Mouse (Mus musculus): Measurements from ENCODE around the gene Fam163a. TPM values are rescaled to one million over a fixed set of nuclear protein-coding genes. Genes with fewer than 3 reads are reported as not detected.
A peak's percentile ranks its signal among the peaks of the same experiment; 100 is the strongest.

The Fam163a gene
- total RNA-seq, 2 experiments from 2014 or later, result 9.3 to 9.6 TPM

- no peak for DNase-seq
Measured at GRCm38 (mm10) chr1:156084603-156085002, 120.2 kb downstream of the Fam163a start.

DNA sequence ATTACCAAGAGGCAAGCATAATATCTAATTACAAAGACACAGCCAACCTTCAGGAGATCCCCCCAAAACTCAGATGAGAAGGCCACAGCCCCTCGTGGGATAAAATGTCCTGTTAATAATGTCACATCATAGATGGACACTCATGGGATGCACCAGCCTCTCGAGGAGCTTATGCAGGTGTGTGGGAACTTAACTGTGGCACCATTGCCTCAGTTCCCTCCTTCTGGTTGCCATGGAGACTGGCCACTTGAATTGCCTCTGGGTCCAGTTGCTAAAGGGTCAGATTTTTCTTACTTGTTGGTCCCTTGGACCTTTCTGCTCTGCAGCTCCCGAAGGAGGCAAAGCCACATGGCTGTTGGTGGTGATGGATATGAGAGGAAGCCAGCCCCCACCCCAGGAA lies 127.2 kb downstream of the Fam163a start:
- no peak for DNase-seq

DNA sequence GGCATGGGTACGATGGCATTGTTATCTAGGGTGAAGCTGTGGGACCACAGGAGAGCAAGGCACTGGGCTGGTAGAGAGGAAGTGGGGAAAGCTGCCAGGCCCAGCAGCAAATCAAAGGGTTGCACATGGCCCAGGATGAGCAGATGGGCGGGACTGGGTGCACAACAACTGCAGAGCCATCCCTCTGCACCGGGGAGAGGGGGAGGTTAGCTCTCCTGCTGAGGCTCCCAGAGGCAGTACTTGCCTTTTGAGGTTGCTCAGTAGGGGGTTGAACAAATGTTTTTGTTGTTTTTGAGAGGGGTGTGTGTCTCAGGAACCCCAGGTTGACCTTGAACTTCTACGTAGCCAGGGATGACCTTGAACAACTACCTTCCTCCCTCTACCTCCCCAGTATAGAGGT lies 128.4 kb downstream of the Fam163a start:
- no peak for DNase-seq

GRCm38 (mm10) chr1:156074575-156074974 lies 130.3 kb downstream of the Fam163a start:
- DNase-seq, result peak; percentile 43

- DNase-seq, result no peak
Measured at GRCm38 (mm10) chr1:156073169-156073821, 131.5 kb downstream of the Fam163a start.

DNA sequence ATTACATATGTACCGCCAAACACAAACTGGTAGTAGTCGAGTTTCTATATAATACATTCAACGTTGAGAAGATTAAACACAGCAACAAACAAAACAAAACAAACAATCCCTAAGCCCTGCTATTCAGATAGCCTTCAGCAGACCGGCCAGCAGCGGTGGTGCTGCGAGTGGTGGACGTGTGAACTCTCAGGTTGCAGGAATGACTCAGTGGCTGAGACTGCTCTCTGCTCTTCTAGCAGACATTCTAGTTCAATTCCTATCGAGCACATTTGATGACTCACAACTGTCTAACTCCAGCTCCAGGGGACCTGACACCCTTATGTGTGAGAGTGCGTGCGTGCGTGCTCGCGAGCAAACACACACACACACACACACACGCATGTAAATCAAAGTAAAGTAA lies 134.7 kb downstream of the Fam163a start:
- no peak for DNase-seq

- peak; percentile 33 to 39 for DNase-seq
Measured at GRCm38 (mm10) chr1:156066133-156066532, 138.7 kb downstream of the Fam163a start.

DNA sequence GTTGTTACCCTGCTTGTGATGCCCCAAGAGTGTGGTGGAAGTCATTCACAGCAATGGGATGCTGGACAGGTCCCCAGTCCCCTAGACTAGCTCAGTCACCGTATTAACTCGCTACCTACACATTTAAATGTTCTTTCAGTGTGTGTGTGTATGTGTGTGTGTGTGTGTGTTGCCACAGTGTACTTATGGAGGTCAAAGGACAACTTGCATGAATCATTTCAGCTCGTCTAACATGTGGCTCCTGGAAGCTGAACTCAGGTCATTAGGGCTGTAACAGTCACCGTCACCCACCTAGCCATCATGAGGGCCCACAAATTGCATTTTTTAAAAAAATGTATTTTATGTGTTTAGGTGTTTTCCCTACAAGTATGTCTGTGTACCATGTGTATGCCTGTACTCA lies 142.6 kb downstream of the Fam163a start:
- no peak for DNase-seq

- no peak for DNase-seq
Measured at GRCm38 (mm10) chr1:156058207-156058606, 146.6 kb downstream of the Fam163a start.

- DNase-seq, result no peak
Measured at GRCm38 (mm10) chr1:156046688-156047087, 158.1 kb downstream of the Fam163a start.

DNA sequence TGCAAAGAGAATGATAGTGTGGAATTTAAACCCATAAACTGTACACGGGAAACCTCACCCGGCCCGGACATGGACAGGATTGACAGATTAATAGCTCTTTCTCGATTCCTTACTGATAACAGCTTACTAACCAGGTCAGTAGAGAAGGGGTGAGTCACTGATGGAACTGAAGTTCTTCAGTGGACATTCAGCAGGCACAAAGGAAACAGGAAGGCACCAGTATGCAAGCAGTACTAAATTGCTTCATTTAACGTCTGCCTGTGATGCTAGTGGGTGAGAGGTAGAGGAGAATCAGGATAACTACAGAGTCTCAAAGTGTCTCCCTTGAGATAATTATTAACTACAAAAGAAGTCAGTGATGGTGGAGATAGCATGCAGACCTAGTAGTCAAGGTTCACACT lies 160.6 kb downstream of the Fam163a start:
- no peak for DNase-seq

DNA sequence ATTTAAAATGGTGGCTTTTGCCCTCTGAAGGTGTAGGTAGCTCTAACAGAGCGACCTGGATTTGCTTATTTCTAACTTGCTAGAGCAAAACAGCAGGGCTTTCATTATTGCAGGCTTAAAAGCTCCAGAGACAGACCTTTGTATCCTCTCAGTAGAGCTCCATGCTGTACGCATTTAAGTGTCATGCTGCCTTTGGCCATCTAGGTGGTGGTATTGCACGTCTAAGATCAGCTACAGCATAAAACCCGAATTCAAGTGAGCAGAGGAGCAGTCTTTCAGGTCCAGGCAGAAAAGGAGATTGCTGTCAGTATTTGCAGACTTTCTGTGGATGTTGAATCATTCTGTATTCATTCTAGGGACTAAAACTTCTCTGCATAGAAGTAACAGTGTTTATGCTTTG lies 161.8 kb downstream of the Fam163a start:
- peak; percentile 39 to 50 for DNase-seq

DNA sequence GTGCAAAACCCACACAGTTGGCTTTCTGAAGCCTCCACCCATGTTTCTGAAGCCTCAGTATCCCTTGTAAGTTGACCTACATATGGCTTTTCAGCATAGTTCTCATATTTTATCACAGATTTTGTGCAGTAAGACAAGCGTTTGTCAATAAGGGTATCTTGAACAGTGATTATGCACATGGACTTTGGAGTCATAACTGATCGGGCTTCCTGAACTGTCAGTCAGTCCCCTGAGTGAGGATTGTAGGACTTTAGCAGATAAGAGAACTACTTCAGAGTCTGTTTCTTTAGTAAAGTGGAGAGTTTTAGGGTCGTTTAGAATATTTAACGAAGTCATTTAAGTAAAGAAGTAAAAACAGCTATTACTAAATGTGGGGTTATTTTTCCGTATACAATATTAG lies 162.3 kb downstream of the Fam163a start:
- no peak for DNase-seq

DNA sequence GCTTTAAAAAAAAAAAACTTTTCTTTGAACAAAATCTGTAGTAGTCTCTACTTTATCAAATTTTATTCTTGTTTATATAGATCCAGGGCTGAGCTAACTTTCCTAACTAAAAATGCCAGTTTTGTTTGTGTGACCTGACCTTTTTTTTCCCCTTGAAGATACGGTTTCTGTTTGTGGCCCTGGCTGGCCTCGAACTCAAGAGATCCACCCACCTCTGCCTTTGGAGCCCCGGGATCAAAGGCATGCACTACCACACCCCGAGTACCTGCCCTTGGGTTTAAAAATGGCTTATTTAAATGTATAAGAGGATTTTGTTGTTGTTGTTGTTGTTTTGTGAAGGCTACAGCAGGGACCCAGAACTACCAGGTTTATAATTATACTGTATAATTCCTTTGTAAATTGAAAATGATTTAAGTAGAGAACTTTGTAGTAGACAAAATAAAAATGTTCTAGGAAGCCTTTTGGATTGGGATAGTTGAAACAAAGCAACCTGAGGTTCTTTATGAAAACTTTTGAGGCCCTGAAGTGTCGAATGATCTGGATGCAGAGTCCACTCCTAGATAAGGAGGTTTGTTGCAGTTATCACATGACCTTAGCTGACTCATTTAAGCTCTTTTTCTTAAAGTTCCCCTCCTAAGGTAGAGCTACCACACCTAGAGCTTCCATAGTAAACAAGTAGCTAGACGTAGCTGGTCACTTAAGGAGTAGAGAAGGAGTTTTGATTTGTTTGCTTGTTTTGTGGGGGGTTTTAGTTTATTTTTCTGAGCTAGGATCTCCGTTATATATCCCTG lies 163.2 kb downstream of the Fam163a start:
- no peak for DNase-seq

GRCm38 (mm10) chr1:156040731-156041401 lies 164.0 kb downstream of the Fam163a start:
- peak; percentile 95 to 96 for DNase-seq

DNA sequence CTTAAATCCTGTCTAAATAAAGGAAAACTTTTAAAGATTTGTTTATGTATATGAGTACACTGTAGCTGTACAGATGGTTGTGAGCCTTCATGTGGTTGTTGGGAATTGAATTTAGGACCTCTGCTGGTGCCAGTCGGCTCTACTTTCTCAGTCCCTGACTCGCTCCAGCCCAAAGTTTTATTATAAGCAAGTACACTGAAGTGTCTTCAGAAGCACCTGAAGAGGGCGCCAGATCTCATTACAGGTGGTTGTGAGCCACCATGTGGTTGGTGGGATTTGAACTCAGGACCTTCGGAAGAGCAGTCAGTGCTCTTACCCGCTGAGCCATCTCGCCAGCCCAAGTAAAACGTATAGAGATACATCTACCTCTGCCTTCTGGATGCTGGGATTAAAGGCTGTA lies 164.8 kb downstream of the Fam163a start:
- peak in 1 of 2 experiments; percentile 14 for DNase-seq

DNA sequence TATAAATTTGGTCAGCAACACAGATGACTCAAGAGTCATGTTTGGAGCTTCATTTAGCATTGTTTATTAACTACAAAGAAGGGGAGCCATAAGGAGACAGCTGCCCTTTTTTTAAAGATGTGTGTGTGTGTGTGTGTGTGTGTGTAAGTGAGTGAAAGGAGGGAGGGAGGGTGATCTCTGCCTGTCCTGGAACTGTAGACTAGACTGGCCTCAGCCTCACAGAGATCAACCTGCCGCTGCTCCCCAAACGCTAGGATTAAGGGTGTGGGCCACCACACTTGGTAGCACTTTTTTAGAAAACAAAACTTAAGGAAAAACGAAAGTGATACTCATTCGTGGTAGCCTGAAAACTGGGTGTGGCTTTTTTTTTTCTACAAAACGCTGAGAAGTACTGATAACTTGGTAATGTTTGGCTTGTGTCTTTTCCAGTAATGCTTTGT lies 167.7 kb downstream of the Fam163a start:
- DNase-seq, result peak; percentile 45 to 49

GRCm38 (mm10) chr1:156035930-156036737 lies 168.7 kb downstream of the Fam163a start, which contains the start of gene Tor1aip1:
TSS of gene Tor1aip1 (minus strand) at chr1:156036480.
- peak; percentile 99 for DNase-seq

GRCm38 (mm10) chr1:156035269-156035929 lies 169.4 kb downstream of the Fam163a start, which contains the start of gene Tor1aip2:
TSS of gene Tor1aip2 (plus strand) at chr1:156035403.
- peak; percentile 83 to 89 for DNase-seq

DNA sequence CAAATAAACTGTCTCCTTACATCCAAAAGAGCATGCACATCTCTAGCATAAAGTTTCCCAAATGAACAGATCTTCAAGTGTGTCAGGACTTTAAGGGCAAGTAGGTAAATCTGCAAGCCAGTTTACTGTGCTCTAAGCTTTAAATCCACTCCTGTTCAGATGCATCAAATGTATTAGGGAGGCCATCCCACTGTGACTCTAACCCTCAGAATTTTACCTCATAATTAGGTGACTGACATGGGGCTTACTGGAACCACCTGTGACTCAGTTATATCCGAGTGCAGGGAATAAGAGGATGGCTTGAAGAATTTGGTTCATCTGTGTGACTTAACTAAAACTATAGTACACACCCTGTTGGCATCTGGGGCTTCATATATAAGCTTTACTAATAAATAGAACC lies 170.2 kb downstream of the Fam163a start:
- no peak for DNase-seq

DNA sequence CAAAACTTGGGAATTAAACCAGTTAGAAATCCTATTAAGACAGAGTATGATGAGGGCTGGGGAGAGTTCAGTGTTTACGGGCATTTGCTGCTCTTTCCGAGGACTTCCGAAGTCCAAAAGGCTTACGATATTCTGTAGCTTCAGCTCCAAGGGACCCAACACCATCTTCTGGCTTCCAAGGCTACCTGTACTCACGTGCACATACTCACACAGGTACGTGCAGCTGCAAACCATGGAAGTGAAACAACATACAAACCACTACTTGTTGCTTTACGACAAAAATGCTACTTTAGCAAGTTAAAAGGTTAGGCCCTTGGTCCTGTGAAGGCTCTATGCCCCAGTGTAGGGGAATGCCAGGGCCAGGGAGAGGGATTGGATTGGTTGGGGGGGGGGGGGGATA lies 170.9 kb downstream of the Fam163a start:
- DNase-seq, result no peak

All from adrenal gland, postnatal 36 days (tissue).